Mouse (Mus musculus): ENCODE data around the gene Hist2h4. TPM values are rescaled to one million over a fixed set of nuclear protein-coding genes. Genes with fewer than 3 reads are reported as not detected.

The Hist2h4 gene
- total RNA-seq, 1 experiment from 2014 or later = 12.9 TPM

DNA sequence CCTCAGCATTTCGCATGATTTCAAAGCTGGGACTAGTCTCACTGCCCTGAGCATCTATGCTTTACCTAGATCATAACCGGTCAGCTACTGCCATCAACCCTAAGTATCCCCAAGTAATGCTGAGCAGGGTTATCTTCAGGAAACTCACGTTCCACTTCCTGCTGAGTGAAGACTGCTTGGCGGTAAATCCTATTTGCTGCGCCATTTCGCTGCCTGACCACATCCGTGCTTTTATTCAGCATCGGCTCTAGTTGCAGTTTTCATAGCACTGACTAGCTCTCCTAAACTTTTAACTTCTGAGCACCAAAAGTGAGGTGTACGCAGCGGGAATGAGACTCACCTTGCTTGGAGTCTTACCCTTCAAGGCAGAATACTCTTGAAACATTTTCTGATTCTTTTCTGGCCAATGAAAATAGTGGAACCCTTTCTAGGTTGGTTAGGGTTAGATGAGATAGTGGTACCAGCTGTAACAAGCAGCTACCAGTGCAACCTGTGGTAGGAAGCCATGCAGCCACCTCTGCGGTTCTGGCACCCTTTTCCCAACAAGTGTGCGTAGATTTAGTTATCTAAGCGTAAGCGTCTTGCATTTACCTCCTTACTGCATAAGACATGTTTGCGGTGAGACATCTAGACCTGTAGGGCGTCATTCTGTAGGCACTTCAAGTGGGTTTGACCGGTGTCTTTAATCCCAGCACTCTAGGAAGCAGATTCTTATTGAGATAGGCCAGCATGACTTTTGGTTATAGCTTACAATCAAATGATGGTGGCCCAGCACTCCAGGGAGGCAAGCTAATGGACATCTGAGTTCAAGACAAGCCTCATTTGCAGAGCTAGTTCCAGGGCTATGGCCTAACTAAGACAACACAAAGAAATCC lies 10.7 kb upstream of the Hist2h4 start:
- no peak for ATAC-seq (replicated peaks; ENCODE audit: insufficient number of reproducible peaks, low FRiP score, low TSS enrichment, poor library complexity, severe bottlenecking)

DNA sequence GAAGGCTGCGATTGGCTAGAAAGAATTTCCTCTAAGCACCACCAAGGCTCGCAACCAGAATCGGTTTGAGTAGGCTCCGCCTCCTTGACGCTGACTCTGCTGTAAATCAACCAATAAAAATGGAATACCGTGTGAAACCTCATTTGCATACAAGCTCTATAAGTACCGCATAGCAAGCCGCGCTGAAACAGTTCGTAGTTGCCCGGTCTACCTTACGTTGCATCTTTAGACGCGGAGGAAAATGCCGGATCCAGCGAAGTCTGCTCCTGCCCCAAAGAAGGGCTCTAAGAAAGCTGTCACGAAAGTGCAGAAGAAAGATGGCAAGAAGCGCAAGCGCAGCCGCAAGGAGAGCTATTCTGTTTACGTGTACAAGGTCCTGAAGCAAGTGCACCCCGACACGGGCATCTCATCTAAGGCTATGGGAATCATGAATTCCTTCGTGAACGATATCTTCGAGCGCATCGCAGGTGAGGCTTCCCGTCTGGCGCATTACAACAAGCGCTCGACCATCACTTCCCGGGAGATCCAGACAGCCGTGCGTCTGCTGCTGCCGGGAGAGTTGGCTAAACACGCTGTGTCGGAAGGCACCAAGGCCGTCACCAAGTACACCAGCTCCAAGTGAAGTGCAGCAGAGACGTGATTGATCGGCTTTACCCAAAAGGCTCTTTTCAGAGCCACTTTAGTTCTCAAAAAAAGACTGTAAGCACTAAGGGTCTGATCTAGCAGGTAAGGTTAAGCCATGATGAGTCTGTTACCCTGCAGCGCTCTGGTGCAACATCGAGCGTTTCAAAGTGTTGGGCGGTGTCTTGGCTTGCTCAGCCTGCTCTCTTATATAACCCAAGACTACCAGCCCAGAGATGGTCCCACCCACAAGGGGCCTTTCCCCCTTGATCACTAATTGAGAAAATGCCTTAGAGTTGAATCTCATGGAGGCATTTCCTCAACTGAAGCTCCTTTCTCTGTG lies 6.7 kb upstream of the Hist2h4 start, which contains the start of gene Hist2h2bb:
Gene Hist2h2bb, plus strand, starts transcription at position 242 of the 964 bp plus-strand sequence.
- ATAC-seq (replicated peaks; ENCODE audit: insufficient number of reproducible peaks, low FRiP score, low TSS enrichment, poor library complexity, severe bottlenecking) = peak; percentile 93

DNA sequence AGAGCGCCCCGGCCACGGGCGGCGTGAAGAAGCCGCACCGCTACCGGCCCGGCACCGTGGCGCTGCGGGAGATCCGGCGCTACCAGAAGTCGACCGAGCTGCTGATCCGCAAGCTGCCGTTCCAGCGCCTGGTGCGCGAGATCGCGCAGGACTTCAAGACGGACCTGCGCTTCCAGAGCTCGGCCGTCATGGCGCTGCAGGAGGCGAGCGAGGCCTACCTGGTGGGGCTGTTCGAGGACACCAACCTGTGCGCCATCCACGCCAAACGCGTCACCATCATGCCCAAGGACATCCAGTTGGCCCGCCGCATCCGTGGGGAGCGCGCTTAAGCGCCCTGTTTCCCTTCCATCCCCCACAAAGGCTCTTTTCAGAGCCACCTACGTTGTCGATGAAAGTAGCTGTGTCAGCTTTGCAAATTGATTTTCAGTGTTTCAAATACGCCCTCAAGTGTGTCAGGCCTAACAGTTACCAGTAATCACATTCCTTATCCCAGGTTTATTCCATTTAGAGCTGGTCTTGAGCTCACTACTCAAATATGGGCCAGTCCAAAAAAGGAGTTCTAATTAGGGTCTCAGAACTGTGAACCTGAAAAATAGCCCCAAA lies 5.8 kb upstream of the Hist2h4 start:
- peak; percentile 20; the same call in 1 of the 2 replicates for ATAC-seq (replicated peaks; ENCODE audit: insufficient number of reproducible peaks, low FRiP score, low TSS enrichment, poor library complexity, severe bottlenecking)

GRCm38 (mm10) chr3:96268051-96268775 lies 5.1 kb upstream of the Hist2h4 start, which contains the start of gene Hist2h3b:
Gene Hist2h3b, plus strand, starts transcription at chr3:96268654.
- peak; percentile 72 for ATAC-seq (replicated peaks; ENCODE audit: insufficient number of reproducible peaks, low FRiP score, low TSS enrichment, poor library complexity, severe bottlenecking)

GRCm38 (mm10) chr3:96267541-96267940 lies 4.4 kb upstream of the Hist2h4 start:
- ATAC-seq (replicated peaks; ENCODE audit: insufficient number of reproducible peaks, low FRiP score, low TSS enrichment, poor library complexity, severe bottlenecking) = no peak

GRCm38 (mm10) chr3:96266132-96266710 lies 3.1 kb upstream of the Hist2h4 start:
- no peak for ATAC-seq (replicated peaks; ENCODE audit: insufficient number of reproducible peaks, low FRiP score, low TSS enrichment, poor library complexity, severe bottlenecking)

DNA sequence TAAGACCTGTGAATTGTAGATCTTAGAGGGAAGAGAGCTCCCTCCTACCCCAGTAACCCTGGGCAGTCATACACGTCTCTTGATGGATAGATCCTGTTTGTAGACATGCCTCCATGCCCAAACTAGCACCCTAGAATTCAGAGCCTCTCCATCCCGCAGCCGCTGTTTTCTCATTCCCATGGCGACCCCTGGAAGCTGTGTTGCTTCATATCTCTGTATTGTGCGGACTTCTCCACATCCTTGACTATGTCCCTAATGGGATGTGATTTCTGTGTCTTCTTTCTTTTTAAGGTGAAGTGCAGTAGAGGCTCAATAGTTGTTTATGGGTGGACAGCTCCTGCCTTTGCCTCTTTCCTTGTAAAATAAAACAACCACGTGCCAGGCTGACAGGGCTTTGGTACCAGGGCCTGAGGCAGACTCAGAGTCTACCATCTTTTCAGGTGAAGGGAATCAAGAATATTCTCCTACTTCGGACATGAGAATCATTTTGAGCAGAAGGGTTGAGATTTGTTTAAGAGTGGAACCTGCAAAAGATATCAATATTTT lies 1.4 kb upstream of the Hist2h4 start:
- no peak for ATAC-seq (replicated peaks; ENCODE audit: insufficient number of reproducible peaks, low FRiP score, low TSS enrichment, poor library complexity, severe bottlenecking)

DNA sequence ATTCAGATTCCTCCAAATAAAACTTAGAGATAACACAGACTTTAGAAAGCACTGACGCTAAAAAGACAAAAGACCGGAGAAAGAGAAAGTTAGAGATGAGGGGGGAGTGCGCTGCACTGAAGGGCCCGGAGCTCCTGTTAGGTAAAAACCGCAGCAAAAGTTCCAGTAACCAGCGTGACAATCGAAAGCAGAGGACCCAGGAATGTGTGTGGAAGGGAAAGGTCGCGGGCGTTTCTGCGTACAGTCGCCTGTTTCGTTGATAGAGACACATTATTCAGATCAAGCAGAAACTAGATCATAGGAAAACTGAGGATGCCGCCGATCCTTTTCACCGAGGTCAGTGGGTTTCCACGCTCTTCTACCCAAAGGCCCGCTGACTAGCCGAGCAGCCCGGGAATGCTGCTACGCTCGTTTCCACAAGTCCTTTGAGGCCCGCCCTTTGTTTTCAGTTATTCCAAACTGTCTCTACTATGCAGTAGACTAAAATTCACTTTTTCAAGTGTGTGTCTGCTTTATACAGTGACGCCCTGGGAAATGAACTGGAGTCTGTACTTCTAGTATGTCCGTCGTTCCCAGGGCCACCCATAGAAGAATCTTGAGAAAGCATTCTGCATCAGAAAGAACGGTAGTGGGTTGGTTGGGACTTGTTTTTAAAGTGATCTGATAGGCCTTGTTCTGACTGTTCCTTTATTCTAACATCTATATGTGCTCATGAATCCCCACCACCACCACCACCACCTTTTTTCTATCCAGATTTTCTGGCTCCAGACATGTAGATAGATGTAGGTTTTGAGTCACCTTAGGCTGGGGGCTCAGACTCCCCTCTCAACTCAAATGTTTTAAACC lies 670 bp upstream of the Hist2h4 start:
- ATAC-seq (replicated peaks; ENCODE audit: insufficient number of reproducible peaks, low FRiP score, low TSS enrichment, poor library complexity, severe bottlenecking) = no peak

- peak; percentile 86 for ATAC-seq (replicated peaks; ENCODE audit: insufficient number of reproducible peaks, low FRiP score, low TSS enrichment, poor library complexity, severe bottlenecking)
Measured at GRCm38 (mm10) chr3:96262216-96262875, 765 bp downstream of the Hist2h4 start.

DNA sequence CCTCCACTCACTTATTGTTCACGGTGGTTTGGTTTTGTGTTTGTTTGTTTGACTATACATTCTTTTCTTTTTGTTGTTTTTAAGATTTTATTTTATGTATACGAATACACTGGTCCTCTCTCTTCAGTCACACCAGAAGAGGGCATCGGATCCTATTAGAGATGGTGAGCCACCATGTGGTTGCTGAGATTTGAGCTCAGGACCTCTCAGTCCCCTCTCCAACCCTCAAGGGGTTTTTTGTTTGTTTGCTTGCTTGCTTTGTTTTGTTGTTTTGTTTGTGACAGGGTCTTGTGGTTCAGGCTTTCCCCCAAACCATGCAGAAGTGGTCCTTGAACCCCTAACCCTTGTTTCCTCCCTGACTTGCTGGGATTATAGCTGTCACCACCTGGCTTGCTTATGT lies 1.5 kb downstream of the Hist2h4 start:
- ATAC-seq (replicated peaks; ENCODE audit: insufficient number of reproducible peaks, low FRiP score, low TSS enrichment, poor library complexity, severe bottlenecking) = no peak

DNA sequence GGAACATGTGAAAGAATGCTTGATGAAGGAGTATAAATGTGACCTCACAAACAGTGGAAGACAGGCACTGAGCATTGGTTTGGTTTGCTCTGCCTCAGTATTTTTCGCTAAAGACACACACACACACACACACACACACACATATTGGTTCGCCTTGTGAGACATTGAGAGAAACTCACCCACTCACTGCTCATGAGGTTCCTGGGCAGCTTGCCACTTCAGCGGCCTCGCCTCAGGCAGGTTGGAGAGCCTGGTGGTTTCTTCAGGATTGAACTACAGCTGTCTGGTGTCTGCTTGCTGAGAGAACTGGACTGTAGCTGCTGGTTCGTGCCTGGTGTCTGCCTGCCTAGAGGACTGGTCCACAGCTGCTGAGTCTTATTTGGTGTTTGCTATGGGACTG lies 2.9 kb downstream of the Hist2h4 start:
- no peak for ATAC-seq (replicated peaks; ENCODE audit: insufficient number of reproducible peaks, low FRiP score, low TSS enrichment, poor library complexity, severe bottlenecking)

GRCm38 (mm10) chr3:96257190-96257589 lies 5.9 kb downstream of the Hist2h4 start:
- ATAC-seq (replicated peaks; ENCODE audit: insufficient number of reproducible peaks, low FRiP score, low TSS enrichment, poor library complexity, severe bottlenecking) = no peak

GRCm38 (mm10) chr3:96255926-96256593 lies 7.1 kb downstream of the Hist2h4 start:
- ATAC-seq (replicated peaks; ENCODE audit: insufficient number of reproducible peaks, low FRiP score, low TSS enrichment, poor library complexity, severe bottlenecking) = no peak

GRCm38 (mm10) chr3:96254683-96255355 lies 8.3 kb downstream of the Hist2h4 start:
- no peak for ATAC-seq (replicated peaks; ENCODE audit: insufficient number of reproducible peaks, low FRiP score, low TSS enrichment, poor library complexity, severe bottlenecking)

GRCm38 (mm10) chr3:96251787-96252186 lies 11.3 kb downstream of the Hist2h4 start:
- ATAC-seq (replicated peaks; ENCODE audit: insufficient number of reproducible peaks, low FRiP score, low TSS enrichment, poor library complexity, severe bottlenecking) = peak; percentile 86

All from monocyte, adult 5-6 weeks (primary cell).